Mouse (Mus musculus) liver, embryonic 14.5 days (tissue): Measurements from ENCODE around the gene Trim11.

Experiments used
- CTCF ChIP-seq: IDR thresholded peaks from 2 replicates; pipeline ENCODE4 v1.5.1; 2016; ENCODE audit warnings: antibody characterized with exemption, low read depth, control low read depth
- EP300 ChIP-seq: IDR thresholded peaks from 2 replicates; pipeline ENCODE4 v1.6.1; 2016; ENCODE audit warnings: antibody characterized with exemption, low read depth

DNA sequence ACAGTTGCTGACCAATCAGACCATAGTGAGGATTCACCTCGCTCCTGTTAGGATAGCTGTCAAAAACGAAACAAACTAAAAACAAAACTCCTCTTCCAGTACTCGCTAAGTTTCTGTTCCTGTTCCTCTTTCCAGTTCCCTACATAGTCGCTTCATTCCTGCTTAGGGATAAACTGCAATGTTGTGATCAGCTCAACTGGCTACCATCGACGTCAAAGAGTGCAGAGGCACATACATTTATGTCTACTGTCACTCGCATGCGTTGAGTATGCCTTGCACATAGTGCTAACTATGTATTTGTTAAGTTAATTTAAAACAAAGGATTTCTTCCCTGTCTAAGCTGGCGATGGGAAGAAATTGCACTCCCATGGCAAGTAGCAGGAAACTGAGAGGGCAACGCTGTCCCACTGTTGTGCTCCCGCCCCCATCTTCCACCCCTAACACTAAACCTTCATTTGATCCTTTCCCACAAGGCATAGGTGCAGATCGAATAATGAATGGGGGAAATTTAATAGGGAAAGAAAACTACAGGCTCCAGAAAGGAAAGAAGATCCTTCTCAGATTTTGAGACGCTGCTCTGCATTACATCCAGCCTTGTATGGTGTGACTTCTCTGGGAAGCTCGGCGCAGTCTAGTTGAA lies 18.6 kb upstream of the Trim11 start:
- TF ChIP-seq CTCF (no peak), EP300 (no peak)
